Mouse (Mus musculus) layer of hippocampus, postnatal 25 days (tissue): Measurements from ENCODE around the gene Tcaf1. TPM values are rescaled to one million over a fixed set of nuclear protein-coding genes. Genes with fewer than 3 reads are reported as not detected.

Experiments
- total RNA-seq, 2 experiments: library from RNA; stranded (reverse); gene quantifications; 2 replicates each; pipeline ENCODE4 v1.2.3; 2021

Tcaf1 gene
- total RNA-seq, 2 experiments from 2014 or later: 207 to 217 TPM

Other genes with a start within 250 kb of the Tcaf1 start
- not detected for gene Olfr458, start 244.9 kb downstream of the Tcaf1 start, total RNA-seq
- gene Olfr457, start 233.8 kb downstream of the Tcaf1 start, total RNA-seq: not detected
- not detected for gene Olfr456, start 222.9 kb downstream of the Tcaf1 start, total RNA-seq
- gene Olfr455, start 162.5 kb downstream of the Tcaf1 start, total RNA-seq: not detected
- gene Tcaf3, start 112.4 kb downstream of the Tcaf1 start, total RNA-seq: not detected
- gene Tcaf2, start 64.8 kb downstream of the Tcaf1 start, total RNA-seq: under 1 TPM; 0.42 to 0.44 TPM
- gene Olfr453, start 29.3 kb upstream of the Tcaf1 start, total RNA-seq: not detected
- gene Olfr38, start 46.3 kb upstream of the Tcaf1 start, total RNA-seq: not detected
- not detected for gene Olfr452, start 75.0 kb upstream of the Tcaf1 start, total RNA-seq
- gene Olfr450, start 101.9 kb upstream of the Tcaf1 start, total RNA-seq: not detected
- not detected for gene Olfr449, start 124.3 kb upstream of the Tcaf1 start, total RNA-seq
- gene Olfr448, start 180.4 kb upstream of the Tcaf1 start, total RNA-seq: not detected
- not detected for gene Olfr447, start 198.8 kb upstream of the Tcaf1 start, total RNA-seq
- gene Olfr446, start 211.3 kb upstream of the Tcaf1 start, total RNA-seq: not detected
- gene Olfr444, start 239.0 kb upstream of the Tcaf1 start, total RNA-seq: not detected